12 mouse cellular contexts compared by ENCODE assay signal in genomic region chr7:49163789-49164188, GRCm38 (mm10).
DNase-seq lines count a peak whose midpoint lies in the region; ATAC-seq lines count a peak whose summit lies in the region.
"Had no signal": no experiment of that assay in that cellular context is flagged by ENCODE, and none has a peak within 500 bp of the region (broad histone marks: within the 10 kb centered on the region; RNA-seq: fewer than 3 reads in every experiment).

No protein-coding gene starts in this region.

- peaks cover 18% of the 10 kb centered on the region; the same call in 1 of the 2 replicates for H3K27me3 ChIP-seq in forebrain, embryonic 10.5 days (ENCODE audit: poor library complexity, severe bottlenecking)
- no peaks in the 10 kb centered on the region for H3K27me3 ChIP-seq in forebrain, embryonic 11.5 days (ENCODE audit: control insufficient read depth, insufficient read depth, low read length)
- H3K27me3 ChIP-seq in hindbrain, embryonic 12.5 days, result no peaks in the 10 kb centered on the region
- no peaks in the 10 kb centered on the region for H3K27me3 ChIP-seq in midbrain, embryonic 15.5 days (replicated peaks)

- H3K4me1 ChIP-seq in forebrain, embryonic 10.5 days, result peaks cover 48% of the 10 kb centered on the region
- peaks cover 5% of the 10 kb centered on the region; the same call in 1 of the 2 replicates for H3K4me1 ChIP-seq in forebrain, embryonic 11.5 days (replicated peaks; ENCODE audit: control insufficient read depth, insufficient read depth, low read length)
- H3K4me1 ChIP-seq in hindbrain, embryonic 12.5 days, result peaks cover 41% of the 10 kb centered on the region
- peaks cover 49% of the 10 kb centered on the region for H3K4me1 ChIP-seq in midbrain, embryonic 15.5 days

- no peak overlapping the region for H3K4me3 ChIP-seq in forebrain, embryonic 10.5 days
- H3K4me3 ChIP-seq in forebrain, embryonic 11.5 days (ENCODE audit: low read depth, low read length), result no peak overlapping the region
- no peak overlapping the region for H3K4me3 ChIP-seq in hindbrain, embryonic 12.5 days
- H3K4me3 ChIP-seq in midbrain, embryonic 15.5 days, result no peak overlapping the region
- H3K4me3 ChIP-seq: megakaryocyte, embryonic 14.5 days had no signal

- peak overlapping the region; percentile 30; the same call in 1 of the 2 replicates for H3K27ac ChIP-seq in forebrain, embryonic 10.5 days
- H3K27ac ChIP-seq in forebrain, embryonic 11.5 days (ENCODE audit: low read depth, low read length), result no peak overlapping the region
- 0 out of 2 replicates have a peak overlapping the region, but pooled peaks have one; percentile 9 for H3K27ac ChIP-seq in hindbrain, embryonic 12.5 days
- peak overlapping the region; percentile 64 for H3K27ac ChIP-seq in midbrain, embryonic 15.5 days

- no peak for ATAC-seq in forebrain, embryonic 11.5 days (replicated peaks; ENCODE audit: low FRiP score)
- 0 out of 2 replicates have a peak, but pooled peaks have one; percentile 17 for ATAC-seq in hindbrain, embryonic 12.5 days (ENCODE audit: low FRiP score)
- no peak; the same call in 1 of the 2 replicates for ATAC-seq in midbrain, embryonic 15.5 days (replicated peaks)

- no peak overlapping the region for H3K4me2 ChIP-seq in forebrain, embryonic 11.5 days (ENCODE audit: low read depth, low read length, severe bottlenecking)
- no peak overlapping the region for H3K4me2 ChIP-seq in hindbrain, embryonic 12.5 days (replicated peaks)
- H3K4me2 ChIP-seq in midbrain, embryonic 15.5 days, result 0 out of 2 replicates have a peak overlapping the region, but pooled peaks have one; percentile 0

- no peaks in the 10 kb centered on the region for H3K9me3 ChIP-seq in forebrain, embryonic 10.5 days
- no peaks in the 10 kb centered on the region for H3K9me3 ChIP-seq in forebrain, embryonic 11.5 days (ENCODE audit: control insufficient read depth, low read length)
- no peaks in the 10 kb centered on the region for H3K9me3 ChIP-seq in hindbrain, embryonic 12.5 days (replicated peaks)
- H3K9me3 ChIP-seq in midbrain, embryonic 15.5 days, result no peaks in the 10 kb centered on the region
- H3K9me3 ChIP-seq: megakaryocyte, embryonic 14.5 days had no signal

- DNase-seq in forebrain, embryonic 10.5 days (ENCODE audit: extremely low spot score, low spot score), result no peak
- DNase-seq in forebrain, embryonic 11.5 days (ENCODE audit: low spot score), result no peak
- peak; percentile 45 for DNase-seq in layer of hippocampus, adult 9-11 months
- DNase-seq in layer of hippocampus, postnatal 25 days (ENCODE audit: extremely low spot score in 1 of 2, low spot score in 1 of 2), result no peak
- no peak for DNase-seq in thymus, postnatal 10 days (ENCODE audit: low spot score in 2 of 2)
- no peak for DNase-seq in ovary, postnatal 36 days (ENCODE audit: low spot score)
- DNase-seq: cerebellum, postnatal 36 days; kidney, adult 11 months; thymus, adult 18-20 months had no signal

- H3K36me3 ChIP-seq in forebrain, embryonic 10.5 days (replicated peaks), result no peaks in the 10 kb centered on the region
- no peaks in the 10 kb centered on the region for H3K36me3 ChIP-seq in forebrain, embryonic 11.5 days (ENCODE audit: control insufficient read depth, insufficient read depth, low read length)
- no peaks in the 10 kb centered on the region for H3K36me3 ChIP-seq in hindbrain, embryonic 12.5 days
- no peaks in the 10 kb centered on the region for H3K36me3 ChIP-seq in midbrain, embryonic 15.5 days (replicated peaks)

- 68% methylated on average over 11 of the region's 11 CpGs for WGBS in forebrain, embryonic 10.5 days
- WGBS in forebrain, embryonic 11.5 days, result 43% methylated on average over 11 of the region's 11 CpGs
- WGBS in hindbrain, embryonic 12.5 days, result 48% methylated on average over 11 of the region's 11 CpGs
- 15% methylated on average over 11 of the region's 11 CpGs for WGBS in midbrain, embryonic 15.5 days

- H3K9ac ChIP-seq in forebrain, embryonic 11.5 days (ENCODE audit: low read length), result no peak overlapping the region
- H3K9ac ChIP-seq in hindbrain, embryonic 12.5 days, result no peak overlapping the region
- H3K9ac ChIP-seq in midbrain, embryonic 15.5 days, result no peak overlapping the region; the same call in 1 of the 2 replicates
